Mouse (Mus musculus): ENCODE results near the gene Trappc6a. TPM values are rescaled to one million over a fixed set of nuclear protein-coding genes. Genes with fewer than 3 reads are reported as not detected.

Gene Trappc6a
- polyA plus RNA-seq, 1 experiment: 54.4 TPM

- H3K27me3 ChIP-seq (ENCODE audit: control insufficient read depth, insufficient read depth, low read length): peaks cover 28% of the 10 kb centered on the region
- 6% methylated on average over 72 of the region's 72 CpGs for WGBS
- no peak overlapping the region; the same call in 1 of the 2 replicates for H3K4me3 ChIP-seq (ENCODE audit: extremely low read depth, insufficient read depth, insufficient read length)
- H3K36me3 ChIP-seq (ENCODE audit: control insufficient read depth, insufficient read depth, low read length): no peaks in the 10 kb centered on the region
- no peak for DNase-seq (ENCODE audit: low read depth in 1 of 2, low spot score in 2 of 2)
- H3K4me1 ChIP-seq (ENCODE audit: control insufficient read depth, insufficient read depth, insufficient read length): peaks cover 16% of the 10 kb centered on the region
- TF ChIP-seq CTCF (IDR thresholded peaks at IDR 0.05; ENCODE audit: extremely low read depth, insufficient read depth, insufficient read length, insufficient replicate concordance): no peak
- no peak for TF ChIP-seq POLR2A (IDR thresholded peaks at IDR 0.05; ENCODE audit: low read depth, low read length)
- no peak overlapping the region for H3K27ac ChIP-seq (ENCODE audit: insufficient read depth, low read length)
Measured at GRCm38 (mm10) chr7:19523017-19523756, 15.0 kb downstream of the Trappc6a start.

- peak overlapping the region; percentile 35; the same call in 1 of the 2 replicates for H3K4me3 ChIP-seq (ENCODE audit: extremely low read depth, insufficient read depth, insufficient read length)
- no peaks in the 10 kb centered on the region for H3K36me3 ChIP-seq (ENCODE audit: control insufficient read depth, insufficient read depth, low read length)
- no peak overlapping the region for H3K27ac ChIP-seq (ENCODE audit: insufficient read depth, low read length)
- DNase-seq (ENCODE audit: low read depth in 1 of 2, low spot score in 2 of 2): peak in 1 of 2 experiments; percentile 40
- H3K27me3 ChIP-seq (ENCODE audit: control insufficient read depth, insufficient read depth, low read length): peaks cover 26% of the 10 kb centered on the region
- WGBS: 2% methylated on average over 64 of the region's 64 CpGs
- peaks cover 16% of the 10 kb centered on the region for H3K4me1 ChIP-seq (ENCODE audit: control insufficient read depth, insufficient read depth, insufficient read length)
- TF ChIP-seq CTCF (IDR thresholded peaks at IDR 0.05; ENCODE audit: extremely low read depth, insufficient read depth, insufficient read length, insufficient replicate concordance): peak; percentile 20; the same call in 1 of the 2 replicates
- TF ChIP-seq POLR2A (IDR thresholded peaks at IDR 0.05; ENCODE audit: low read depth, low read length): no peak
Measured at GRCm38 (mm10) chr7:19523757-19524419, 15.7 kb downstream of the Trappc6a start.

GRCm38 (mm10) chr7:19524420-19525104 is 16.4 kb downstream of the Trappc6a start:
- no peak overlapping the region for H3K27ac ChIP-seq (ENCODE audit: insufficient read depth, low read length)
- no peaks in the 10 kb centered on the region for H3K36me3 ChIP-seq (ENCODE audit: control insufficient read depth, insufficient read depth, low read length)
- peaks cover 16% of the 10 kb centered on the region for H3K4me1 ChIP-seq (ENCODE audit: control insufficient read depth, insufficient read depth, insufficient read length)
- no peak overlapping the region for H3K4me3 ChIP-seq (ENCODE audit: extremely low read depth, insufficient read depth, insufficient read length)
- 37% methylated on average over 24 of the region's 24 CpGs for WGBS
- TF ChIP-seq POLR2A (IDR thresholded peaks at IDR 0.05; ENCODE audit: low read depth, low read length) (no peak), CTCF (IDR thresholded peaks at IDR 0.05; ENCODE audit: extremely low read depth, insufficient read depth, insufficient read length, insufficient replicate concordance) (no peak)
- no peak for DNase-seq (ENCODE audit: low read depth in 1 of 2, low spot score in 2 of 2)
- peaks cover 25% of the 10 kb centered on the region for H3K27me3 ChIP-seq (ENCODE audit: control insufficient read depth, insufficient read depth, low read length)

- Histone ChIP-seq H3K4me3 (ENCODE audit: extremely low read depth, insufficient read depth, insufficient read length) (no peak overlapping the region), H3K36me3 (ENCODE audit: control insufficient read depth, insufficient read depth, low read length) (no peaks in the 10 kb centered on the region), H3K27me3 (ENCODE audit: control insufficient read depth, insufficient read depth, low read length) (peaks cover 20% of the 10 kb centered on the region), H3K4me1 (ENCODE audit: control insufficient read depth, insufficient read depth, insufficient read length) (peaks cover 16% of the 10 kb centered on the region), H3K27ac (ENCODE audit: insufficient read depth, low read length) (no peak overlapping the region)
- 66% methylated on average over 2 of the region's 2 CpGs for WGBS
- TF ChIP-seq POLR2A (IDR thresholded peaks at IDR 0.05; ENCODE audit: low read depth, low read length) (no peak), CTCF (IDR thresholded peaks at IDR 0.05; ENCODE audit: extremely low read depth, insufficient read depth, insufficient read length, insufficient replicate concordance) (no peak)
- no peak for DNase-seq (ENCODE audit: low read depth in 1 of 2, low spot score in 2 of 2)
Measured at GRCm38 (mm10) chr7:19525105-19525481, 16.9 kb downstream of the Trappc6a start.

GRCm38 (mm10) chr7:19531077-19531476 is 22.9 kb downstream of the Trappc6a start:
- TF ChIP-seq POLR2A (IDR thresholded peaks at IDR 0.05; ENCODE audit: low read depth, low read length) (no peak), CTCF (IDR thresholded peaks at IDR 0.05; ENCODE audit: extremely low read depth, insufficient read depth, insufficient read length, insufficient replicate concordance) (no peak)
- no peak for DNase-seq (ENCODE audit: low read depth in 1 of 2, low spot score in 2 of 2)
- Histone ChIP-seq H3K27me3 (ENCODE audit: control insufficient read depth, insufficient read depth, low read length) (no peaks in the 10 kb centered on the region), H3K4me1 (ENCODE audit: control insufficient read depth, insufficient read depth, insufficient read length) (no peaks in the 10 kb centered on the region), H3K36me3 (ENCODE audit: control insufficient read depth, insufficient read depth, low read length) (peaks cover 40% of the 10 kb centered on the region), H3K27ac (ENCODE audit: insufficient read depth, low read length) (no peak overlapping the region), H3K4me3 (ENCODE audit: extremely low read depth, insufficient read depth, insufficient read length) (no peak overlapping the region)
- WGBS: 80% methylated on average over 10 of the region's 10 CpGs

- H3K27ac ChIP-seq (ENCODE audit: insufficient read depth, low read length): no peak overlapping the region
- WGBS: 92% methylated on average over 14 of the region's 14 CpGs
- no peaks in the 10 kb centered on the region for H3K27me3 ChIP-seq (ENCODE audit: control insufficient read depth, insufficient read depth, low read length)
- no peak overlapping the region for H3K4me3 ChIP-seq (ENCODE audit: extremely low read depth, insufficient read depth, insufficient read length)
- TF ChIP-seq CTCF (IDR thresholded peaks at IDR 0.05; ENCODE audit: extremely low read depth, insufficient read depth, insufficient read length, insufficient replicate concordance): no peak
- no peak for TF ChIP-seq POLR2A (IDR thresholded peaks at IDR 0.05; ENCODE audit: low read depth, low read length)
- peaks cover 40% of the 10 kb centered on the region for H3K36me3 ChIP-seq (ENCODE audit: control insufficient read depth, insufficient read depth, low read length)
- no peaks in the 10 kb centered on the region for H3K4me1 ChIP-seq (ENCODE audit: control insufficient read depth, insufficient read depth, insufficient read length)
- no peak for DNase-seq (ENCODE audit: low read depth in 1 of 2, low spot score in 2 of 2)
Measured at GRCm38 (mm10) chr7:19532240-19532639, 24.0 kb downstream of the Trappc6a start.
